Mouse (Mus musculus): ENCODE measurements around the gene Mpnd. TPM values are rescaled to one million over a fixed set of nuclear protein-coding genes. Genes with fewer than 3 reads are reported as not detected.

The Mpnd gene
- polyA plus RNA-seq, 1 experiment from 2014 or later, result 115 TPM

GRCm38 (mm10) chr17:55959946-55960740 is 45.4 kb upstream of the Mpnd start:
- ATAC-seq (replicated peaks; ENCODE audit: low FRiP score, low TSS enrichment, low read depth) (no peak), DNase-seq (ENCODE audit: low spot score) (peak; percentile 49)
- H3K36me3 ChIP-seq (ENCODE audit: control insufficient read depth, insufficient read depth, low read length), result peaks cover 30% of the 10 kb centered on the region
- WGBS, result 74% methylated on average over 10 of the region's 10 CpGs
- peaks cover 12% of the 10 kb centered on the region; the same call in 1 of the 2 replicates for H3K4me1 ChIP-seq (replicated peaks; ENCODE audit: control insufficient read depth, insufficient read depth, low read length)
- H3K9me3 ChIP-seq (ENCODE audit: control insufficient read depth, low read length), result no peaks in the 10 kb centered on the region
- peak overlapping the region; percentile 62 for H3K9ac ChIP-seq (ENCODE audit: low read length)
- peak overlapping the region; percentile 98; the same call in 1 of the 2 replicates for H3K27ac ChIP-seq (ENCODE audit: low read depth)
- H3K4me3 ChIP-seq (ENCODE audit: low read depth, low read length), result peak overlapping the region; percentile 63
- peak overlapping the region; percentile 84 for H3K4me2 ChIP-seq (ENCODE audit: low read length)
- H3K27me3 ChIP-seq (replicated peaks; ENCODE audit: control insufficient read depth, insufficient read depth, low read length), result no peaks in the 10 kb centered on the region

GRCm38 (mm10) chr17:55960791-55961190 is 44.7 kb upstream of the Mpnd start:
- ATAC-seq (replicated peaks; ENCODE audit: low FRiP score, low TSS enrichment, low read depth) (no peak), DNase-seq (ENCODE audit: low spot score) (peak; percentile 21)
- Histone ChIP-seq H3K27ac (ENCODE audit: low read depth) (no peak overlapping the region), H3K4me1 (replicated peaks; ENCODE audit: control insufficient read depth, insufficient read depth, low read length) (peaks cover 12% of the 10 kb centered on the region; the same call in 1 of the 2 replicates), H3K36me3 (ENCODE audit: control insufficient read depth, insufficient read depth, low read length) (peaks cover 35% of the 10 kb centered on the region), H3K9me3 (ENCODE audit: control insufficient read depth, low read length) (no peaks in the 10 kb centered on the region), H3K4me3 (ENCODE audit: low read depth, low read length) (no peak overlapping the region), H3K4me2 (ENCODE audit: low read length) (no peak overlapping the region), H3K27me3 (replicated peaks; ENCODE audit: control insufficient read depth, insufficient read depth, low read length) (no peaks in the 10 kb centered on the region), H3K9ac (ENCODE audit: low read length) (no peak overlapping the region)

GRCm38 (mm10) chr17:55961631-55962030 is 43.9 kb upstream of the Mpnd start:
- Histone ChIP-seq H3K4me1 (replicated peaks; ENCODE audit: control insufficient read depth, insufficient read depth, low read length) (peaks cover 12% of the 10 kb centered on the region; the same call in 1 of the 2 replicates), H3K27ac (ENCODE audit: low read depth) (no peak overlapping the region), H3K9ac (ENCODE audit: low read length) (no peak overlapping the region), H3K36me3 (ENCODE audit: control insufficient read depth, insufficient read depth, low read length) (peaks cover 43% of the 10 kb centered on the region), H3K4me2 (ENCODE audit: low read length) (no peak overlapping the region), H3K9me3 (ENCODE audit: control insufficient read depth, low read length) (no peaks in the 10 kb centered on the region), H3K4me3 (ENCODE audit: low read depth, low read length) (no peak overlapping the region), H3K27me3 (replicated peaks; ENCODE audit: control insufficient read depth, insufficient read depth, low read length) (no peaks in the 10 kb centered on the region)
- ATAC-seq (replicated peaks; ENCODE audit: low FRiP score, low TSS enrichment, low read depth), result no peak
- 96% methylated on average over 7 of the region's 7 CpGs for WGBS
- no peak for DNase-seq (ENCODE audit: low spot score)

GRCm38 (mm10) chr17:55963171-55963570 is 42.3 kb upstream of the Mpnd start:
- H3K27ac ChIP-seq (ENCODE audit: low read depth), result no peak overlapping the region
- H3K36me3 ChIP-seq (ENCODE audit: control insufficient read depth, insufficient read depth, low read length), result peaks cover 57% of the 10 kb centered on the region
- H3K9ac ChIP-seq (ENCODE audit: low read length), result no peak overlapping the region
- no peaks in the 10 kb centered on the region for H3K9me3 ChIP-seq (ENCODE audit: control insufficient read depth, low read length)
- no peak overlapping the region for H3K4me2 ChIP-seq (ENCODE audit: low read length)
- DNase-seq (ENCODE audit: low spot score) (no peak), ATAC-seq (replicated peaks; ENCODE audit: low FRiP score, low TSS enrichment, low read depth) (no peak)
- no peak overlapping the region for H3K4me3 ChIP-seq (ENCODE audit: low read depth, low read length)
- peaks cover 12% of the 10 kb centered on the region; the same call in 1 of the 2 replicates for H3K4me1 ChIP-seq (replicated peaks; ENCODE audit: control insufficient read depth, insufficient read depth, low read length)
- H3K27me3 ChIP-seq (replicated peaks; ENCODE audit: control insufficient read depth, insufficient read depth, low read length), result no peaks in the 10 kb centered on the region
- 65% methylated on average over 14 of the region's 14 CpGs for WGBS

GRCm38 (mm10) chr17:55964496-55964895 is 41.0 kb upstream of the Mpnd start:
- DNase-seq (ENCODE audit: low spot score), result no peak

GRCm38 (mm10) chr17:55964996-55965395 is 40.5 kb upstream of the Mpnd start:
- no peak for ATAC-seq (replicated peaks; ENCODE audit: low FRiP score, low TSS enrichment, low read depth)
- no peak overlapping the region for H3K27ac ChIP-seq (ENCODE audit: low read depth)
- WGBS, result 77% methylated on average over 9 of the region's 9 CpGs
- no peaks in the 10 kb centered on the region for H3K9me3 ChIP-seq (ENCODE audit: control insufficient read depth, low read length)
- 0 out of 2 replicates have a peak, but pooled peaks cover 4% of the 10 kb centered on the region for H3K27me3 ChIP-seq (replicated peaks; ENCODE audit: control insufficient read depth, insufficient read depth, low read length)
- no peak overlapping the region for H3K4me3 ChIP-seq (ENCODE audit: low read depth, low read length)
- no peak overlapping the region for H3K4me2 ChIP-seq (ENCODE audit: low read length)
- peaks cover 4% of the 10 kb centered on the region; the same call in 1 of the 2 replicates for H3K4me1 ChIP-seq (replicated peaks; ENCODE audit: control insufficient read depth, insufficient read depth, low read length)
- no peak overlapping the region for H3K9ac ChIP-seq (ENCODE audit: low read length)
- no peak for DNase-seq (ENCODE audit: low spot score)
- H3K36me3 ChIP-seq (ENCODE audit: control insufficient read depth, insufficient read depth, low read length), result peaks cover 57% of the 10 kb centered on the region

More at GRCm38 (mm10) chr17:55964496-55964895, 41.0 kb upstream of the Mpnd start:
- Histone ChIP-seq H3K36me3 (ENCODE audit: control insufficient read depth, insufficient read depth, low read length) (peaks cover 57% of the 10 kb centered on the region), H3K27ac (ENCODE audit: low read depth) (no peak overlapping the region), H3K4me2 (ENCODE audit: low read length) (no peak overlapping the region), H3K4me1 (replicated peaks; ENCODE audit: control insufficient read depth, insufficient read depth, low read length) (peaks cover 9% of the 10 kb centered on the region; the same call in 1 of the 2 replicates), H3K4me3 (ENCODE audit: low read depth, low read length) (no peak overlapping the region), H3K9ac (ENCODE audit: low read length) (no peak overlapping the region), H3K27me3 (replicated peaks; ENCODE audit: control insufficient read depth, insufficient read depth, low read length) (no peaks in the 10 kb centered on the region), H3K9me3 (ENCODE audit: control insufficient read depth, low read length) (no peaks in the 10 kb centered on the region)
- 92% methylated on average over 10 of the region's 10 CpGs for WGBS
- ATAC-seq (replicated peaks; ENCODE audit: low FRiP score, low TSS enrichment, low read depth), result no peak

GRCm38 (mm10) chr17:55967186-55967585 is 38.3 kb upstream of the Mpnd start:
- Histone ChIP-seq H3K27ac (ENCODE audit: low read depth) (no peak overlapping the region), H3K4me2 (ENCODE audit: low read length) (no peak overlapping the region), H3K4me3 (ENCODE audit: low read depth, low read length) (no peak overlapping the region), H3K27me3 (replicated peaks; ENCODE audit: control insufficient read depth, insufficient read depth, low read length) (peaks cover 10% of the 10 kb centered on the region; the same call in 1 of the 2 replicates), H3K4me1 (replicated peaks; ENCODE audit: control insufficient read depth, insufficient read depth, low read length) (peaks cover 14% of the 10 kb centered on the region; the same call in 1 of the 2 replicates), H3K9me3 (ENCODE audit: control insufficient read depth, low read length) (no peaks in the 10 kb centered on the region), H3K9ac (ENCODE audit: low read length) (no peak overlapping the region), H3K36me3 (ENCODE audit: control insufficient read depth, insufficient read depth, low read length) (peaks cover 42% of the 10 kb centered on the region)
- DNase-seq (ENCODE audit: low spot score) (no peak), ATAC-seq (replicated peaks; ENCODE audit: low FRiP score, low TSS enrichment, low read depth) (no peak)
- WGBS, result 95% methylated on average over 4 of the region's 4 CpGs

GRCm38 (mm10) chr17:55968210-55968609 is 37.3 kb upstream of the Mpnd start:
- ATAC-seq (replicated peaks; ENCODE audit: low FRiP score, low TSS enrichment, low read depth), result no peak
- WGBS, result 61% methylated on average over 7 of the region's 7 CpGs
- peaks cover 10% of the 10 kb centered on the region; the same call in 1 of the 2 replicates for H3K27me3 ChIP-seq (replicated peaks; ENCODE audit: control insufficient read depth, insufficient read depth, low read length)
- H3K4me2 ChIP-seq (ENCODE audit: low read length), result no peak overlapping the region
- no peak overlapping the region for H3K27ac ChIP-seq (ENCODE audit: low read depth)
- H3K4me3 ChIP-seq (ENCODE audit: low read depth, low read length), result no peak overlapping the region
- H3K9ac ChIP-seq (ENCODE audit: low read length), result no peak overlapping the region
- no peak for DNase-seq (ENCODE audit: low spot score)
- H3K36me3 ChIP-seq (ENCODE audit: control insufficient read depth, insufficient read depth, low read length), result peaks cover 39% of the 10 kb centered on the region
- H3K9me3 ChIP-seq (ENCODE audit: control insufficient read depth, low read length), result no peaks in the 10 kb centered on the region
- H3K4me1 ChIP-seq (replicated peaks; ENCODE audit: control insufficient read depth, insufficient read depth, low read length), result peaks cover 11% of the 10 kb centered on the region; the same call in 1 of the 2 replicates

Measured in intestine, embryonic 14.5 days (tissue).